Mouse (Mus musculus): ENCODE results near the gene Disc1. TPM values are rescaled to one million over a fixed set of nuclear protein-coding genes. Genes with fewer than 3 reads are reported as not detected.

Disc1 gene
- total RNA-seq, 2 experiments from 2014 or later: 4.3 to 5.6 TPM

DNA sequence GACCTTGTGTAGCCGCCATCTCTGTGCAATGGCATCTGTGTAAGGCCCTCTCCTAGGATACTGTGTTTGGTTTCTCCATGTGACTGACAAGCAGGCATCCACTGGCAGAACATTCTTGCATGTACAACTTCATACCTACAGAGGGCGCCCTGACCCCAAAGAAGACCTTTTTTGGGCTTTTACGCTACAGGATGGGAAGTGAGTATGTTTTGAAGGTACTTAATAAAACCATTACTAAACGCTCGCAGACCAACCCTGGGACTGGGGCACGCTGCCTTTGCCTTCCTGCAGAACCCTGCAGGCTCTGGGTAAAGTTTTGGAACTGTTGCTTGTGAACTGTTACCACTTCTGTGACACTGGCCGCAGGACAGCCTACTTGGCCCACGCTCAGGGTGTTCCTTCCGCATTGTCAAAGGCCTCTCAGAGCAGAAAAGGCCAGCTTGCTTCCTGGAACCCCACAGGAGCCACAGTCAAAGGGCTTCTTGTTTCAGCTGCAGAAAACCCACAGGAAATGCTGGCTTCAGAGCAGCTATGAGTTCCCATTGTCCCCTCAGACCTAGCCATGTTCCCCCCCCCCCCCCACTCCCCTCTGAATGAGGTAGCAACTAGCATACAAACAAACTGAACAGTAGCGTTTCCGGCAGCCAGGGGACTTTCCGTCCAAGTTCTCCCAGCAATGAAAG is 13.1 kb downstream of the Disc1 start:
- ATAC-seq (ENCODE audit: poor library complexity, severe bottlenecking): peak; percentile 77

DNA sequence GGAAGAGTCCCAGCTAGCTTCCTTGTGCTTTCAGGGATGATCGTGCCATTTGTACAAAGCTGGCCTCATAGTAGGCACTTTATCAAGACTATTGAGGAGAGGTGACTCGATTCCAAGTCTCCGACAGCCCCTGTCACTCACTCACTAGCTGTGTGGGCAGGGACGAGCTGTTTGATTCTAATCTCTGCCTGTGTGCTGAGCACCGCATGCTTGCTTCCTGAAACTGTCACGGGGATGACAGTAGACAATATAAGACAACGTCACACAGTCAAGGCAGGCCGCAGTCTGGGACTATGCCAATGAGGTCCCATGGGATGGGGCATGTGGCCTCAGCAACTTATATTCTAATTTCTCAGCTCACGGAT is 13.6 kb downstream of the Disc1 start:
- ATAC-seq (ENCODE audit: poor library complexity, severe bottlenecking): peak; percentile 65

DNA sequence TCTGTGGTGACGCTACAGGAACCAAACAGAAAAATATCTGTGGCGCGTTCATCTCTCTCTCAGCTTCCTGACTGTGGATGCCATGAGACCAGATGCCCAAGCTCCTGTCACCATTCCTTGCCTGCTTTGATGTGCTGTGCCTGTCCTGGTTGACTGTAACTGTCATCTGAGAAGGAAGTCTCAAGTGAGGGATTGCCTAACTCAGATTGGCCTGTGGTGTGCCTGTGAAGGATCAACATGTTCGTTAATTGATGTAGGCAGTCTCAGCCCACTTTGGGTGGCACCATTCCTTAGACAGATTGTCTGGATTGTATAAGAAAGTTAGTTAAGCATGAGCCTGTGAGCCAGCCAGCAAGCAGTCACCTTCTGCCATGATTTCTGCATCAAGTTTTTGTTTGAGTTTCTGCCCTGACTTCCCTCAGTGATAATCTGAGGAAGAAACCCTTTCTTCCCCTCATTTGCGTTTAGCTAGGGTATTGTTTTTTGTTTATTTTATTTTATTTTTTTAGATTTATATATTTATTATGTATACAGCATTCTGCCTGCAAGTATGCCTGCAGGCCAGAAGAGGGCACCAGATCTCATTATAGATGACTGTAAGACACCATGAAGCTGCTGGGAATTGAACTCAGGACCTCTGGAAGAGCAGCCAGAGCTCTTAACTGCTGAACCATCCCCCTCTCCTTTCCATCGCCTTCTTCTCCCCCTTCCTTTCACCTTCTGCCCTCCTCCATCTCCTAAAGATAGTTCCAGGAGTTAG is 14.3 kb downstream of the Disc1 start:
- peak; percentile 20 for ATAC-seq (ENCODE audit: poor library complexity, severe bottlenecking)

DNA sequence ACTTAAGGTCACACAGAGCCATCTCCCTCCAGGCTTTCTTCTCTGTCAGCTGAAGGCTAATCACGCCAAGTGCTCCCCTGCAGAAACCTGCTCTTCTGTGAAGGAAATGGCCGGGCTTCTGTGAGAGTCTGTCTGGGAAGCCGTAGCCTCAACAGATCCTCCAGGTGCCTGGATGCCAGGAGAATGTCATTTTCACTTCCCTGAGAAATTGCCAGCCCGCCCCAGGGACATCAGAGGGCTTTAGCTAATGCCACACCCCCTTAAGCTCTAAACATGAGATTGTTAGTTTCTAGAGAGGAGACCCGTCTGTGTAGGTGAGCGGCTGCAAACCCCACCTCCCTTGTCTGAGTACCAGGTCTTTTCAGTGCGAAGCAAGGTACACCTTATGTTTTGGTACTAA is 15.3 kb downstream of the Disc1 start:
- no peak for ATAC-seq (ENCODE audit: poor library complexity, severe bottlenecking)

DNA sequence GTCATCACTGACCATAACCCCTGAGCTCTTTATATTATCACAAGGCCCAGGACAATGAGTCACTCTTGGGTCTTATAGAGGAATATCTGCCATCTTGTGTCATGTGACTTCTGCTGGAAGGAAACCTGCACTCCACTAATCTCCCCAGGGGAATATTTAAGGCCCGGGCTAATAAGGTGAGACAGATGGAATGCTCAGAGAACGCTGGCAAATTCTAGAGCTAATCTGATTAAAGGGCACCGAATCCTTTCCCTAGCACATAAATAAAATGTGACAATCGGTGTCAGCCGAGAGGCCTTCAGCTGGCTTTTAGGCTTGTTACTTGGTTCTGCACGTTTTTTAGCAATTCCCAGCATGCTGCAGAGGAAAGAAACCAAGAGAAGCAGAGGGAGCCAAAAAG is 15.7 kb downstream of the Disc1 start:
- ATAC-seq (ENCODE audit: poor library complexity, severe bottlenecking): no peak

DNA sequence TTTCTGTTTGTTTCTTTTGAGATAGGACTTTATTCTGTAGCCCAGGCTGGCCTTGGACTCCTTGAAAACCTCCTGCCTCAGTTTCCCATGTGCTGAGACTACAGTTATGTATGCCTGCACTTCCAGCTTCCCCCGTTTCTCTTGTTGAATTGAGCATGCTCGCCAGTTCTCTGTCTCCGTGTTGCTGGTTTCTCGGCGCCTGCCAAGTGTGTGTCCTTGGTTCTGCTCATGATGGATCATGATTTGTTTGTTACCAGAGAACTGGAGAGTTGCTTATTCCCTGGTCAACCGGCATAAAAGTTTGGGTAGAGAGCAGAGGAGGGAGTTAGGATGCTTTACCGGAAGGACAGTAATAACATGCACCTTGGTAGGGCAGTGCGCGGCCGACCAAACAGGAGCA is 20.1 kb downstream of the Disc1 start:
- ATAC-seq (ENCODE audit: poor library complexity, severe bottlenecking): no peak

DNA sequence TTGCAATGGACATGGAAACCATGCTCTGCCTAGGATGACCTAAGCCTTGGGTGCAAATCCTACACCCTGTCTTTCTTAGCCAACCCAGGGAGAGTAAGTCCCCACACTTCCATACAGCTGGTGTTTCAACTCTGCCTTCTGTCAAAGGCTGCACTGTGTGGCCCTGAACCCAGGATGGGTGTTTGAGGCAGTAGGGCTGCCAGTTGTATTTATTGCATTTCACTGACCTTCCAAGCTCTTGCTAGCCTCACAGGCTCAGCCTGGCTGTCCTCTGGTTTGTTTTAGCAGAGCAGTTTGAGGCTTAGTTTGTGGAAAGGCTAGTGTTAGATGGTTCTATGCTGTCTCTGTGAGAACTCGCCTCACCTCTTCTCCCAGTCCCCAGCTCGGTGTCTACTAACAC is 20.6 kb downstream of the Disc1 start:
- no peak for ATAC-seq (ENCODE audit: poor library complexity, severe bottlenecking)

DNA sequence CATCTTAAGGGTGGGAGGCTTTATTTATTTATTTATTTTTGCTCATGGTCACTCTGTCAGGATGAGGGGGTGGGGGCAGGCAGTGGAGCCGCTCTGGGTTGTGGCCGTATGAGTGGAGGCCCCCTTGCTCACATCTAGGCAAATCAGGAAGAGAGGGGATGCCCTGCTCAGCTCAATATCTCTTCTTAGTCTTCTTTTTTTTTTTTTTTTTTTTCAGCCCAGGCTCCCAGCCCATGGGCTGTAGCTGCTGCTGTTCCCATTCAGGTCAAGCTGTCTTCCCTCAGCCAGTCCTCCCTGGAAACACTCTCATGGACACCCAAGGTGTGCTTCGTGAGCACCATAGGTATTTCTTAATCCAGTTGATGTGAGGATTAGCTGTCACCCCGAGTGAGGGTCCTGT is 21.4 kb downstream of the Disc1 start:
- ATAC-seq (ENCODE audit: poor library complexity, severe bottlenecking): no peak

DNA sequence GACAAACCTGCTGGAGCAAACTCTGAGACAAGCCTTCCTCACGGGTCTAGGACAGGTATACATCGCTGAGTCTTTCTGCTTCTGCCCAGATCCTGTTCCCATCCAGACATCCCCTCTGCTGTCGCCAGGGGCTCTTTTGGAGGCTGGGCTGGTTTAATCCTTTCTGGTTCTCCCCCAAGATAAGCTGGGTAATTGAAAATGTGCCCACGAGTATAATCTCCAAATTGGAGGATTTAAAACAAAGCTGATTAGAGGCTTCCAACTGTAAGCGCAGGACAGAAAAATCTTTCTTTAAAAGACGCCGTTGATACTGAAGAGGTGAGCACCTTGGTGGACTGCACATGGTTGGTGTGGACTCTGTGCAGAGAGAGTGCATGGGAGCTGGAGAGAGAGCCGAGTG is 23.3 kb downstream of the Disc1 start:
- no peak for ATAC-seq (ENCODE audit: poor library complexity, severe bottlenecking)

DNA sequence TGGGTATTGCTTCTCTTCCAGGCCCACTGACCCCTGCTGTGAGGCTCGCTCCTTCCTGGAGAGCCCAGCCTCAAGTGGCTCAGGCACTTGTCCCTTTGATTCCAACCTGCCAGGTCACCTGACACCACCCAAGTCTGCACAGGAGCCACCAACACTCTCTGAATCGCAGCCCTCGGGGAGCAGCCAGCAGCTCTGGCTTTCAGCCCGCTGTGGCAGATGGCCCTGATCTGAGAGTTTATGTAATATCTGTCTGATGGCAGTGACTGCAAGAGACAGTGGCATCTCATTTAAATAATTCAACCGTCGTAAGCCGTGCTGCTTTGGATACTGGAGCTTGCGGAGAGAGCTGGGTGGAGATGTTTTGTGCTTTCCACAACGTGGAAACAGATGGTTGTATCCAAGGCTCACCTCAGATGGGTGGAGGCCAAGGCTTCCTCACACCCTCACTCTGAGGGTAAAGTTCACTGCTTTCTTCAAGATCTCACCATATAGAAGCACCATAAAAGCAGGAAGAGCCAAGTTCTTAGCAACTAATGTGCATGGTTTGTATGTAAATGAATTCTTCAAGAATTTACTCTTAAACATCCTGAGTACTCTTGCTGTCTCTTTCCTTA is 24.9 kb downstream of the Disc1 start:
- no peak for ATAC-seq (ENCODE audit: poor library complexity, severe bottlenecking)

DNA sequence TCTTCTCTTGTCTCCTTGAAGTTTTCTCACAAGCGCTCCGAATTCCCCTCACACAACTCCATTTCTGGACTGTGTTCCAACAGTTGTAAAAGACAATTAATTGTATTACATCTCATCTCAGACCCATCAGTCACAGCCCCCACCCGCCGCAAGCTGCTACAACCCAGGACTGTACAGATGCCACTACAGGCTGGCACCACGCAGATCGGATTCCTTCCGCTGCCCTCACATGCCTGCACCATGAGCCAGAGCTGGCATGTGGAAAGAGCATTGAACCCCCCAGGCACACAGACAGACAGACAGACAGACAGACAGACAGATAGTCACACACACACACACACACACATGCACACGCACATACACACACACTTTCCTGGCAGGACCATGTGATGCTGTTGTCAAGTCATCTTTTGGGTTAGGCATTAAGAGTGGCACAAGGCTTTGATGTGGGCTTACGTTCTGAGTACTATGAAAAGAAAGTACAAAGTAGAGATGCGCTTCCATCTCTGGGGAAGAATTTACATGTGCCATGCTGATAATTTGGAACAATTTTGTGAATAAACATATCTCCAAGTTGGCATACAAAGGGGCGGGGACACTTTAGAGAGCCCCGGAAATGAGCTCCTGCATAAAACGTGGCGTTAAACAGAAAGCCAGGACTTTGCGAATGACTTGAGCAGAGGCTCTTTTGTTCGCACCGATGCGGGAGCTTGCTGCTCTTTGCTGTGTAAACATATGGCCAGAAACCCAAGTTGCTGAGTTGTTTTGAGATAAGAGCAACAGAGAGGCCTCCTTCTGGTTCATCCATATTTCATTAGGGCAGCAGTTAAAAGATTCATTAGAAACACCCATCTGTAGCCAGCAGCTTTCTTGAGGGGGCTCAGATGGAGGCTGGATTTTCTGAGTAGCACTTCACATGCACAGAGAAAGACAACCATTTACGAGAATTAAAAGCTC is 26.7 kb downstream of the Disc1 start:
- ATAC-seq (ENCODE audit: poor library complexity, severe bottlenecking): no peak

DNA sequence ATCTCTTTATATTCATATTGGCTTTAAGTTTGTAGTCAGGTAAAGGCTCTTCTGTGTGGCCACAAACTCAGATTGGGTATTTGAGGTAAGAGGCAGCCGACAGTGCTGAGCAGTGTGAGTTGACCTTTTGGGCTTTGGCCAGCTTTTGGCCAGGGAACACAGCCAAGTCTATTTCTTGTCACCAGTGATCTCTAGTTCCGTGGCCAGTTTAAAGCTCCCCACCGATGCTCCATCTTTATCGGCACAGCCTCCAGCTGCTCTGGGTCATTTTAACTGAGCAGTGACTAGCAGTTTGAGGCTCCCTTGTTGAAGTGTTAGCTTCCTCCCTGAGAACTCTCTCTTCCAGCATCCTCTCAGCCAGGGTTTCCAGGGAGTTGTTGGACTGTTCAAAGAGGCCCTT is 29.8 kb downstream of the Disc1 start:
- ATAC-seq (ENCODE audit: poor library complexity, severe bottlenecking): peak; percentile 35; the same call in 1 of the 2 replicates

DNA sequence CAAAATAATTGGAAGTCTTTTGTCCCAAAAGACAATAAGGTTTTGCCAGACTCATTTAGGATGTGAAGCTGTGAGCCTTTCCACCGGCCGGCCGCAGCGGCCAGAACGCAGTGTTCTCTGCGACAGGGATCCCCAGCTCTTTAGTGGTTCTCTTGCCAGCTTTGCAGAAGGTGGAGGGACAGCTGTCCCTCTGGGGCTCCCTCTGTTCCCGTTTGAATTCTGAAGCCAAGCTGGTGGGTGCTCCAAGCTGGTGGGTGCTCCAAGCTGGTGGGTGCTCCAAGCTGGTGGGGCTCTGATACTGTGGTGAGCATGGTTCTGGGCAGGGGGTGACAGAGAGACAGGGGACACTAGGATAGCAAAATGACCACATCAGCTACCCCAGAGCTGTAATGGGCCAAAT is 30.5 kb downstream of the Disc1 start:
- ATAC-seq (ENCODE audit: poor library complexity, severe bottlenecking): no peak

DNA sequence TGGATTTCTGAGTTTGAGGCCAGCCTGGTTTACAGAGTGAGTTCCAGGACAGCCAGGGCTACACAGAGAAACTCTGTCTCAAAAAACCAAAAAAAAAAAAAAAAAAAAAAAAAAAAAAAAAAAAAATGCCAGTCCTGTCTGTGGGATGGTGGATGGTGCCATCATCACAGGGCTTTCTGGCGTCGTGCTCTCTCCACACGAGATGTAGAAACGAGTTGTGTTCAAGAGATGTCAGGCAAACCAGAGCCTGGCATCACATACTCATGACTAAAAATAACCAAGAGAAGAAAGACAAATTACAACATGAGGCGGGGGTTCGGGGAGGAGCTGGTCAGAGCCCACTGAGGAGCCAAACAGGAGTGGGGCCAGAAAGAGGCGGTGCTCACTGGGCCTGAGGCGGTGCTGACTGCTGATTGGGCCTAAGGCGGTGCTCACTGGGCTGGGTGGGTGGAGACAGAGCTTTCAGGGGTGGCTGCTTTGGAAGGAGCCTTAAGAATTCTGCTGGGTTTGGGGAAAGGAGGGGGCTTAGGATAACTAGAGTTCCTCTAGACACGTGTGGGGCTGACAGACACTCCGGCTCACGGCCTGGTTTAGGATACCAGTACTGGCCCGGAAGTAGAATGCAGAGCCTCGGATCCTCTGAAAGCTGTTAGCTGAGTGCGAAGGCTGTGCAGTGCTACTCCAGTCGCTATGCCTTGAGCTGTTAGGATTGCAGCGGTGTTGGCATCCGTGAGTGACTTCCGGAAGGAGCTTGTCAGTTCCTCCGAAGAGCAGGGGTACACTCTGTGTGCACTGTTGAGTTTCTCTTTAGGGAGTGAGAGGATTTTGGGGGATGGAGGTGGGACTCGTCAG is 37.1 kb downstream of the Disc1 start:
- no peak for ATAC-seq (ENCODE audit: poor library complexity, severe bottlenecking)

DNA sequence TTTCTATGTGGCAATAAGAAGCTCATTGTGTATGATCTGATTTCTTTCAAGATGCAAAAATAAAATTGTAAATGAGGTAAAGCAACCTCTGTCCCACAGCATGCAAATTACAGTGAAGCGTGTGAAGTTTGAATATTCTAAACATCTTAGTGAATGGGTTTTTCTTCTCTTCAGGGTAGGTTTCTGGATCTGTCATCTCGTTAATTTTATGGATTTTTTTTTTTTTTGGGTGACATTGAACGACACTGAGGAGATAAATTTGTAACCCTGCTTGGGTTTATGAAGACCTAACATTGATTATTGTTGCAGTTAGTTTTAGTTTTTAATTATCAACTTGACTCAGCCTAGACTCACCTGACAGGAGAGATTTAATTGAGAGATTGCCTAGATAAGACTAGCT is 43.1 kb downstream of the Disc1 start:
- no peak for ATAC-seq (ENCODE audit: poor library complexity, severe bottlenecking)

DNA sequence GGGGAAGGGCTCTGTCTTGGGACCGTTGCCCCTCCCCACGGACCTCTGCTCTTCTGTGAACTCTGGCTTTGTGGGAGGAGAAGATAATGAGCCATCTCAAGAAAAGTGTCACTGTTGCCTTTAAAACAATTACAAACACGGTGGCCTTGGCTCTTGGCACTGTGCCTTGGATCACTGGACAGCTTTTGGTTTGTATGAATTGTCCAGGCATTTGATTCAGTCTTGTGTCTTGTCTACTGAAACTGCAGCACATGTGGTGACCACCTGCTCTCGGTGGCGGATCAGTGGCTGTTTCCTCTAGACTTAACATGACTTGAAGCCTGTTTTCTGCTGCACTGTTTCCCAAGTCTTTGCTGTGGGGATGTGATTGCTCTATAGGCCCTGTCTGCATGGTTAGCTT is 44.1 kb downstream of the Disc1 start:
- ATAC-seq (ENCODE audit: poor library complexity, severe bottlenecking): no peak

DNA sequence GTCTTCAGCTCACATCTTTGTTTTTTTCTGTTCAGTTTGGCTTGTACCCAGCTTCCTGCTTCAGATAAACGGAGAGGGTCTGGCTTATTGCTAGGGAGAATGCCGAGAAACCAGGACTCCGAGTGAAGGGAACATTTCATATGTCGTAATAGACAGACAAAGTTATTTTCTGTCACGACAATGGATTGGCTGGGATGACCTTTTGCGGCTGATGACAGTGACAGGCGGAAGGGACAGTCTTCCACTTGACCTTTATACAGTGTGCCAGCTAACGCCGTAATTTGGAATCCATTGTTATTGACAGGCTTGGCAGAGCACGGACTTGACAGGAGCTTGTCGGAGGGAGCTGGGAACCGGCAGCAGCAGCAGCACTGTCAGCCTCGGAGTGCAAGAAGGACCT is 48.3 kb downstream of the Disc1 start:
- ATAC-seq (ENCODE audit: poor library complexity, severe bottlenecking): no peak

DNA sequence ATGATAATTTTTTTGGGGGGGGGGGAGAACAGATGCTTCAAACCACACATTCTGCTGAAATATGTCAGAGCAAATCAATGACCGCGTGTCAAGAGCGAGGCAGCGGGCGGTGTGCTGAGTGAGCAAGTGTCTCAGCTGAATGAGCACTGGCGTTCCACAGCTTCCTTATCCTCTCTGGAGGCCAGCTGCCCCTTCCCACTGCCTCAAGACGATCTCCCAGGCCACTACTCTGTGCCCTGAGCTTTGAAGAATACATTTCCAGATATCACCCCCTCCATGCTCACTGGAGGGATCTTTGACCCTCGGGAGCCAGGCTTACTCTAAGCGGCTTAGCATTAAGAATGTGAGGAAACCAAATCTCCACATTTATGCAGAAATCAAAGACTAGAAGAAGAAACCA is 59.2 kb downstream of the Disc1 start:
- no peak for ATAC-seq (ENCODE audit: poor library complexity, severe bottlenecking)

DNA sequence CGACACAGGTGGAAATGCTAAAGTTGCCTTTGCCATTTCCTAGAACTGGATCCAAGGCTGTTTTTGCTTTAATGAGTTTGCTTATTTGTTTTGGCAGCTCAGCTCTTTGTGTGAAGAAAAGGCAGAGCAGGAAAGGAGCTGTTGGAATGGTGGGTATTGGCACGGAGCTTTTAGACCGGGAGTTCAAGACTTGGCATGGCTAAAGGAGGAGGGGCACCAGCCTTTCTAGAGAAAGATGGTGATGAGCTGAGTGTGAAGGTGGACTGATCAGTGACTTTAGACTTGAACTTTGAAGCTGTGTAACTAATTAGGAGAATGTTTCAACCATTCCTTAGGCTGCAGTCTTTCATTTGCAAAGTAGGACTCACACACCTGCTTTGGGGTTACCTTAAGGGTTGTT is 59.8 kb downstream of the Disc1 start:
- ATAC-seq (ENCODE audit: poor library complexity, severe bottlenecking): no peak

DNA sequence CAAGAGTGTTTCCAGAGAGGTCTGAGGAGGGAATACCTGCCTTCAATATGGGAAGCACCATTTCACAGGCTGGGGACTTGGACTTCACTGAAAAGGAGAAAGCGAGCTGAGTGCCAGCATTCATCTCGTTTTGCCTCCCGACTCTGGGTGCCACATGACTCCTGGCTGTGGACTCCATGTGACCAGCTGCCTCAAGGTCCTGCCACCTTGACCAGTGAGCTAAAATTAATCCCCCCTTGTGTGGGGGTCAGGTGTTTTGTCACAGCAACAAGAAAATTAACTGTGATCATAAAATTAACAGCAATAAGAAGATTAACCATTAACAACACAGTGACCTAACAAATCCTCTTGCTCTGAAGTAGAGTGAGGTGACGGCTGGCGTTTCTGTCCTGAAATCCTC is 61.3 kb downstream of the Disc1 start:
- no peak for ATAC-seq (ENCODE audit: poor library complexity, severe bottlenecking)
